Mouse (Mus musculus) forebrain, embryonic 13.5 days (tissue): Measurements from ENCODE around the gene Otulin. TPM values are rescaled to one million over a fixed set of nuclear protein-coding genes. Genes with fewer than 3 reads are reported as not detected.

ENCODE experiments used
- ATAC-seq: fragments of 200-750 bp; cut with Nextera tagmentation; 2 replicates; pipeline ENCODE4 v1.8.0; 2017
- H3K27ac ChIP-seq: fragments of 300-500 bp; sonication (generic); 2 replicates; pipeline ENCODE4 v1.5.1; 2015; ENCODE audit warnings: inconsistent platforms, mild to moderate bottlenecking, moderate library complexity
- H3K27me3 ChIP-seq: fragments of 300-500 bp; sonication (generic); 2 replicates; pipeline ENCODE4 v1.6.1; 2015; ENCODE audit warnings: mild to moderate bottlenecking, inconsistent platforms
- H3K36me3 ChIP-seq: fragments of 300-500 bp; sonication (generic); 2 replicates; pipeline ENCODE4 v1.6.1; 2015; ENCODE audit warnings: mild to moderate bottlenecking, inconsistent platforms; ENCODE audit not compliant: poor library complexity, severe bottlenecking
- H3K4me1 ChIP-seq: fragments of 300-500 bp; sonication (generic); 2 replicates; pipeline ENCODE4 v1.6.1; 2015; ENCODE audit warnings: inconsistent platforms
- H3K4me2 ChIP-seq: fragments of 300-500 bp; sonication (generic); 2 replicates; pipeline ENCODE4 v1.6.1; 2015; ENCODE audit warnings: inconsistent platforms, mild to moderate bottlenecking, moderate library complexity
- H3K4me3 ChIP-seq: fragments of 300-500 bp; sonication (generic); 2 replicates; pipeline ENCODE4 v1.5.1; 2015; ENCODE audit warnings: mild to moderate bottlenecking, inconsistent platforms
- H3K9ac ChIP-seq: fragments of 300-500 bp; sonication (generic); 2 replicates; pipeline ENCODE4 v1.6.1; 2015; ENCODE audit warnings: mild to moderate bottlenecking, inconsistent platforms
- H3K9me3 ChIP-seq: fragments of 300-500 bp; sonication (generic); replicated peaks from 2 replicates; pipeline ENCODE4 v1.6.1; 2016; ENCODE audit warnings: inconsistent platforms
- WGBS: fragments of 180-500 bp; shearing (Covaris S2); methylation state at CpG from one replicate; pipeline ENCODE4 v1.1.7; 2015; 5-methylcytosine and 5-hydroxymethylcytosine counted together
- polyA plus RNA-seq: library from polyadenylated mRNA; unstranded; fragments of >200 nt; fragmentation: Nextera tagmentation; extraction: Ambion mirVana; gene quantifications from 2 replicates; pipeline ENCODE4 v1.2.1, GENCODE M21; 2015

The Otulin gene
- polyA plus RNA-seq, 1 experiment from 2014 or later = 29.2 TPM

DNA sequence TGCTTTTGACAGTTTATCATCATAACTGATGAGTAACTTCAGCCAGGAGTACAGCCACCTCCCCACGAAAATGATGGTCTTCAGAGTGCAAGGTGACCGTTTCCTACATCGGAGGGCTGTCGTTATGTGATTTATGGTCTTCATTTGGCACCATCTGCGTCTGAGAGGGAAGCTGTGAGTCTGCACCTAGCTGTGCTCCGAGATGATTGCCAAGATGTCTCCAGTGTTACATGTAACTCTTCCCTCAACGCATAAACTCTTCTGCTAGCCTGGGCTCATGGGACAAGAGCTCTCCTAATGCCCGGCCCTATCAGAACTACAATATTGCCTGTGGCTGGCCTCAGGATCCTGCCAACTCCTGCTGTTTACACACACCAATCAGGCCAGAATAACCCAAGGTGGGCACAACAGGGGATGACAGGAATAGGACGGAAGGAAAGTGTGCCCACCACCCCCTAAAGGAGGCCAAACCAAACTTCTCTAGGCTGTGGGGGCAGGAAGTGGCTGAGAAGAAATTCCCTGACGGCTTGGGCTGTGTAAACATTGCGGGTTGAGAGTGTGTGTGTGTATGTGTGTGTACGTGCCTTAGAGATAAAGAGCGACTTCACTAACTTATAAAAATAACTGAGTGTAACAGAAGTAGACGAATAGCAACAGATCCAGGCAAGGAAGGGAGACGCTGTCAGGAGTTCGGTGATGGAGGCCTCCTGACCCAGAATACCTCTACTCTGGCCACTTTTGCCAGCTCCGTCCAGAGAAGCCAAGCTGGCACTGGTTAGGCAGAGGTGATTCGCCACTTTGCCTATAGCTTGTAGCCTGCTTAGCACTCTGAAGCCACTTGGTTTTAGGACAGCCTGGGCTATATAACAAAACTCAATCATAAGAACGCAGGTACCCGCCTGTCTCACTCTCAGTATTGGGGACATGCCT, 126.4 kb downstream of the Otulin start:
- WGBS = 92% methylated on average over 20 of the region's 20 CpGs
- H3K27me3 ChIP-seq = no peaks in the 10 kb centered on the region
- H3K4me3 ChIP-seq = no peak overlapping the region
- H3K27ac ChIP-seq = no peak overlapping the region
- no peak overlapping the region for H3K9ac ChIP-seq
- no peak overlapping the region for H3K4me2 ChIP-seq
- H3K9me3 ChIP-seq = no peaks in the 10 kb centered on the region
- ATAC-seq = no peak
- H3K36me3 ChIP-seq = no peaks in the 10 kb centered on the region
- peaks cover 6% of the 10 kb centered on the region for H3K4me1 ChIP-seq

DNA sequence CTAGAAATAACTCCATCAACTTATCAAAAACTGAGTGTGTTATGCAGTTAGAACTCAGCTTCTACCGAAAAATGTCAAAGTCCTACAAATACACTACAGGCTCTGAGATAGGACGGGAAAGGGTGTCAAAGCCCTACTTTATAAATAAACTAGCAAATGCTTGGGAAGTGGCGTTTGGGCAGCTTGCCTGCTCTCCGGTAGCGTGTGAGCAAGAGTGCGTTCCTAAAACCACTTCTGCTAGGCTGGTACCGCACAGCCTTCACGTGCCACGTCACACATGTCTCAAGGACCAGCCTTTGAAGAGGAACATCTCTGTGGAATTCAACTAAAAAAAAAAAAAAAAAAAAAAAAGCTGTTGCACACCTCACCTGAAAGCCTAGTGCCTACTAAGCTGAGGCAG, 127.3 kb downstream of the Otulin start:
- H3K27ac ChIP-seq = no peak overlapping the region

DNA sequence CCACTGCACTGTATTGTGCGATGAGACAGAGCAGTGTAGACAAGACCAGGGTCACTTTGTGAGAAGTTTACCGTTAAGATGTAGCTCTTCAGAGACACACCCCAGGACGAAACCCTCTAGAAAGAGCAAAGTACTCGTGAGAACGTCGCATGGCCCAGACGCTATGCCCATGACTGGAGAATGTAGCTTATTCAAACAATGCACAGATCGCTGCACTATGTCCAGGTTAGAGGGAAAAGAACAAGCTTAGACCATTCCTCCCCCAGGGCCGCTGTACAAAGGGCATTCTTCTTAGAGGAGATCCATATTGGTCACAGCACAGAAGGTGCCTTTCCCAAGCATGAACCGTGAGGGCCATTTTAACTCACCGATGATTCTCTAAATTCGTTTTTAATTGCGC, 128.2 kb downstream of the Otulin start:
- no peak overlapping the region for H3K27ac ChIP-seq
- H3K4me3 ChIP-seq = no peak overlapping the region
- H3K9me3 ChIP-seq = no peaks in the 10 kb centered on the region
- no peaks in the 10 kb centered on the region for H3K36me3 ChIP-seq
- no peak overlapping the region for H3K4me2 ChIP-seq
- no peak for ATAC-seq
- no peak overlapping the region for H3K9ac ChIP-seq
- H3K27me3 ChIP-seq = no peaks in the 10 kb centered on the region
- 85% methylated on average over 13 of the region's 13 CpGs for WGBS
- H3K4me1 ChIP-seq = peaks cover 6% of the 10 kb centered on the region

More for the DNA sequence above, 127.3 kb downstream of the Otulin start:
- Histone ChIP-seq H3K4me2 (no peak overlapping the region), H3K27me3 (no peaks in the 10 kb centered on the region), H3K4me3 (no peak overlapping the region), H3K9me3 (no peaks in the 10 kb centered on the region), H3K4me1 (peaks cover 6% of the 10 kb centered on the region), H3K36me3 (no peaks in the 10 kb centered on the region), H3K9ac (no peak overlapping the region)
- ATAC-seq = no peak
- 89% methylated on average over 9 of the region's 9 CpGs for WGBS

DNA sequence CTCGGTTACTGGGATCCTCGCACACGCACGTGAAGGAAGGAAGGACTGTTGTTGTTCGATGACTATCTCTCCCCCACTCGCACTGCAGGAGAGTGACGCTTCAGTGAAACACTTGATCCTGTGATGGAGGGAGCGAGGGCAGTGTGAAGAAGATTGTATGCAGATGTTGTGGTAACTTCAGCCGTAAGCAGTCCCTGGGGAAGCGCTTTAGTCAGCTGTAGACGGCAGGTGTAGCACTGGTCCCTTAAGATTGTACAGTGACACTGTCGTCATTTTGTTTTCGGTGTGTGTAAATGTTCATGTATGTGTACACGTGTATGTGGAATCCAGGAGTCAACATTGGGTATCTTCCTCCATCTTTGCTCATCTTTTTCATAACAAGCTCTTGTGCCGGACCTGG, 130.1 kb downstream of the Otulin start:
- no peak for ATAC-seq
- no peaks in the 10 kb centered on the region for H3K36me3 ChIP-seq
- H3K4me3 ChIP-seq = no peak overlapping the region

DNA sequence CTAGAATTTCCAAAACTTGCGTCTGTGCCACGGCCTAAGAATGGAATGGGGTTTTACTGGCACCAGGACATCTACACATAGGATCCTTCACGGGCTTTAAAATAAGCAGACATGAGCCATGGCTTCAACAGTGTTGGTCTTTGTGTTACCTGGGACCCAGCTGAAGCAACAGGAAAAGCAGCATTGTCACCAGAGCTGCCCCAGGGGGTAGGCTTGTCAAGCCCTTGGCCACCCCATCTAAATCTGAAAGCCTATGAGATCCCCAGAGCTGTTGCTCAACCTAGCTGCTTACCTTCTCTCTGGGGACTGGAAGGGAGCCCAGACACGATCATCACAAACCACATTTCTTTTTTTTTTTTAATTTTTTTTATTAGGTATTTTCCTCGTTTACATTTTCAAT, 132.4 kb downstream of the Otulin start:
- Histone ChIP-seq H3K4me3 (no peak overlapping the region), H3K9ac (no peak overlapping the region), H3K4me1 (peaks cover 39% of the 10 kb centered on the region), H3K27me3 (no peaks in the 10 kb centered on the region), H3K36me3 (no peaks in the 10 kb centered on the region), H3K9me3 (no peaks in the 10 kb centered on the region), H3K4me2 (no peak overlapping the region), H3K27ac (no peak overlapping the region)
- no peak for ATAC-seq
- 89% methylated on average over 5 of the region's 5 CpGs for WGBS

More for the DNA sequence above, 130.1 kb downstream of the Otulin start:
- Histone ChIP-seq H3K9ac (no peak overlapping the region), H3K4me1 (peaks cover 21% of the 10 kb centered on the region), H3K27ac (no peak overlapping the region), H3K4me2 (no peak overlapping the region), H3K9me3 (no peaks in the 10 kb centered on the region), H3K27me3 (no peaks in the 10 kb centered on the region)
- WGBS = 85% methylated on average over 15 of the region's 15 CpGs

DNA sequence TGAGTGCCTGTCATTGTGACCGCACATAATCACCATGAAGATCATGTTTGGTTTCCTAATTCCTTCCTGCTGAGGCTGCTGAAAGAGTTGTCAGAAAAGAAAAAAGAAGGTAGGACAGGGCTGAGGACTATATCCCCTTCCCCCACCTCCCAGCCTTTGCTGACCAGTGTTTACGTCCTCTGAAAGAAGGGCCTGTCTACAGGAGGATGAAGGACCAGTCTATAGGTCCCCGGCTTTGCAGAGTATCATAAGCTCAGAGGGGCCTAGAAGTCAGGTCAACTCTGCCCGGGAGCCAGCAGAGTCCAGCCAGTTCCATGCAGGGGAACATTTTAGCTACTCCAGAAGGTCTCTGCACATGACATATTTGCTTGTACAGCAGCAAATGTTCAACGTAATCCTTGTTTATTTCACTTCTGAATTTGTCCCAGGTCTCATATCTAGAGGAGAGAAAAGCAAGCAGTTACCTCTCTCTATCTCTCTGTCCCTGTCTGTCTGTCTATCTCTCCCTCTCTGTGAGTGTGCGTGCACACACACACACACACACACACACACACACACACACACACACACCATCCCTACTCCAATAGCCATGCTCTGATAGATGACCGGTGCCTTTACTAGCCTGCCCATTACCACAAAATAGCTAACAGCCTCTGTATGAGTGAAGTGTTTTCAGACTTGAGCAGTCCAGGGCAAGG, 133.0 kb downstream of the Otulin start:
- Histone ChIP-seq H3K4me1 (peaks cover 36% of the 10 kb centered on the region), H3K9me3 (no peaks in the 10 kb centered on the region), H3K27ac (no peak overlapping the region), H3K36me3 (no peaks in the 10 kb centered on the region), H3K4me3 (no peak overlapping the region), H3K27me3 (no peaks in the 10 kb centered on the region), H3K4me2 (no peak overlapping the region), H3K9ac (no peak overlapping the region)
- no peak for ATAC-seq
- 68% methylated on average over 7 of the region's 7 CpGs for WGBS

DNA sequence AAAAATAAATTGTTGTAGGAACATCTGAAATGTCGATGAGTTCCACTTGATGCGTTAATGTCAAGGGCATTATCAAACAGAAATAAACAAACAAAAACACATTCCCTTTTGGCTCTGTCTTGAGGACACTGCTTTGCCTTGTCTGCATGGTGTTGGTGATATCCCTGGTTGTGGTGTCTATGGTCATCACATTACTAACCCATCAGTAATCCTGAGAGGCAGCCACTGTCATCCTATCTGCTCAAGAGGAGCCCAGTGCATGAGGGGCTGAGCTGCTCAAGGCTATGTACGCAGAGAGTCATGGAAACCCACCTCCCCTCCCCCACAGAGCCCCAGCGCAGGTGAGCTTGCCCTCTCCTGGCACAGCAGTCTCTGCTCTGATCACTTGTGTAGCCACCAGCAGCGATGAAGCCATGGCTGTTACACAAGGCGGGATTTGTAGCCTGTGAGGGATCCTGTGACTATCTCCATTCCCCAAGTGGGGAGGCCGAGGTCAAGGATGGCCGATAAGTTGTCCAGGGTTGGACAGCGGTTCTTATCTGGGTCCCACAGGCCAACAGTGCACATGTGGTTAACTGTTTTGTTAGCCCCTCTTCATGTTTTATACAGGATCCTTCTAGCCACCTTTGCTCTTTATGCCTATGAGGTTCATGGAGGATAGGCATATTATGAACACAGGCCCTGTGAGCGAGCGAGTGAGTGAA, 133.7 kb downstream of the Otulin start:
- no peak for ATAC-seq
- Histone ChIP-seq H3K9me3 (no peaks in the 10 kb centered on the region), H3K27me3 (no peaks in the 10 kb centered on the region), H3K4me2 (no peak overlapping the region), H3K4me1 (peaks cover 33% of the 10 kb centered on the region), H3K27ac (no peak overlapping the region), H3K4me3 (no peak overlapping the region), H3K9ac (no peak overlapping the region), H3K36me3 (no peaks in the 10 kb centered on the region)
- WGBS = 86% methylated on average over 11 of the region's 11 CpGs

DNA sequence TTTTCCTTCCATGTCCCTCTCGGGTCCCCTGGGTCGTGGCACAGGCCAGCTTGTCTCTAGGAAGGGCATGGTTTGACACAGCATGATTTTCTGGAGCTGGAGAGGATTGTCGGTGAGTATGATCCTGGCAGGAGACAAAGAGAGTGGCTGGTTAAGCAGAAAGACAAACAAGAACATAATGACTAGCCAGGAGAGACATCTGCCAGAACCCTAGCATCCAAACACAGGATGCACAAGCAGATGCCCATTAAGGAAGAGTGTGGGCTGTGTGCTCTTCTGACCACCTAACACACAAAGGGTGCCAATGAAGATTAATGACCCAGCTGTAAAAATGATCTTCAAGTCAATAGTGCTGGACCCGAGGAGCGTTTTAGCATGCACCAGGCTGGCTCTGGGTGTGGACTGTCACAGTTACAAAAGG, 134.5 kb downstream of the Otulin start:
- Histone ChIP-seq H3K36me3 (no peaks in the 10 kb centered on the region), H3K9ac (no peak overlapping the region), H3K27ac (no peak overlapping the region), H3K4me2 (no peak overlapping the region), H3K9me3 (no peaks in the 10 kb centered on the region), H3K4me1 (peaks cover 33% of the 10 kb centered on the region), H3K4me3 (no peak overlapping the region), H3K27me3 (no peaks in the 10 kb centered on the region)
- ATAC-seq = no peak; the same call in 1 of the 2 replicates
- 58% methylated on average over 5 of the region's 5 CpGs for WGBS

DNA sequence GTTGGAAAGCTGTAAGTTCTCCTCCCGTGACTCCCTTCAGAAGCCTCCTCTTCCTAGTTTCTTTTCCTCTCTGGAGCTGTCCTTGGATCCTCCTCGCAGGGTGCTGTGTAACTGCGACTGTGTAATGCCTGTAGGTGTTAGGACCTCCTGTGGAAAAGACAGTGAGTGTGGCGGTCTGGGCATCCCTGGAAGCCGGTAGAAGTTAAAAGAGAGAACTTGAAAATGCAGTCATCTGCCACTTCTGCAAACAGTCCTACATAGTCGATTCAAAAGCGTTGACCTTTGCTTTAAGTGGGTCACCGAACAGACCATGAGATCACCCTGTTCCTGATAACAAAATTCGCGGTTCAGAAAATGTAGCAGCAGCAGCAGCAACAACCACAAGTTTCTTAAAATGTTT, 137.0 kb downstream of the Otulin start:
- no peak for ATAC-seq
- H3K36me3 ChIP-seq = no peaks in the 10 kb centered on the region
- no peak overlapping the region for H3K9ac ChIP-seq
- H3K27me3 ChIP-seq = no peaks in the 10 kb centered on the region
- no peak overlapping the region for H3K4me3 ChIP-seq
- 52% methylated on average over 10 of the region's 10 CpGs for WGBS
- no peaks in the 10 kb centered on the region for H3K9me3 ChIP-seq
- H3K4me1 ChIP-seq = peaks cover 34% of the 10 kb centered on the region
- no peak overlapping the region for H3K27ac ChIP-seq
- H3K4me2 ChIP-seq = no peak overlapping the region

DNA sequence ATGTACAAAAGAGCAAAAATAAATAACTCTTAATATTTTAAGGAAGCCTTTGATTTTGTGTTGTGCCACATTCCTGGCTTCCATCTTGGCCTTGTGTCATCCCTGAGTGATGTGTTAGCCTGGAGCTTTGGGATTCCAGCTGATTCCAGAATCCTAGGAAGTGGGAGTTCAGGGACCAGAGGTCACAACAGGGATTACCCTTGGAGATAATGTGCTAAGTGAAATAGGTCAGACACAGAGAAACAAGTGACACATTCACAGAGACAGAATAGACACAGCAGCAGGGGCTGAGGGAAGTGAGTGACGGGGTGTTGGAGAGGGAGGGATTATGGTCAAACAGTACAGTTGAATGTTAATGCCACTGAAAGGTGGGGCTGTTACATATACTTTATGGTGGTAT, 137.8 kb downstream of the Otulin start:
- H3K27me3 ChIP-seq = no peaks in the 10 kb centered on the region
- no peak overlapping the region for H3K9ac ChIP-seq
- H3K36me3 ChIP-seq = no peaks in the 10 kb centered on the region
- H3K4me3 ChIP-seq = no peak overlapping the region
- no peak for ATAC-seq
- H3K9me3 ChIP-seq = no peaks in the 10 kb centered on the region
- H3K4me2 ChIP-seq = no peak overlapping the region
- 57% methylated on average over 1 of the region's 1 CpGs for WGBS
- no peak overlapping the region for H3K27ac ChIP-seq
- peaks cover 41% of the 10 kb centered on the region for H3K4me1 ChIP-seq
